Mouse (Mus musculus): ENCODE measurements around the gene Cyp2a12. TPM values are rescaled to one million over a fixed set of nuclear protein-coding genes. Genes with fewer than 3 reads are reported as not detected.

The Cyp2a12 gene
- polyA plus RNA-seq, 1 experiment from 2014 or later, result not detected

GRCm38 (mm10) chr7:27081625-27082024 is 52.7 kb downstream of the Cyp2a12 start:
- Histone ChIP-seq H3K9ac (ENCODE audit: low read length) (no peak overlapping the region), H3K4me2 (ENCODE audit: low read depth, low read length) (no peak overlapping the region), H3K4me3 (ENCODE audit: low read length) (no peak overlapping the region), H3K36me3 (ENCODE audit: control insufficient read depth, insufficient read depth) (no peaks in the 10 kb centered on the region), H3K4me1 (ENCODE audit: control insufficient read depth, insufficient read depth, low read length) (no peaks in the 10 kb centered on the region), H3K9me3 (replicated peaks; ENCODE audit: control insufficient read depth, low read length) (no peaks in the 10 kb centered on the region), H3K27me3 (ENCODE audit: control insufficient read depth, insufficient read depth, low read length) (no peaks in the 10 kb centered on the region), H3K27ac (ENCODE audit: low read length) (no peak overlapping the region)
- ATAC-seq (replicated peaks; ENCODE audit: extremely low read depth, insufficient read depth, low FRiP score), result no peak
- 77% methylated on average over 2 of the region's 2 CpGs for WGBS

Other genes starting within 250 kb of the Cyp2a12 start
- gene Cyp2g1, start 220.2 kb upstream of the Cyp2a12 start, polyA plus RNA-seq (2015; fragmentation: Nextera tagmentation; extraction: Ambion mirVana), result 0.18 TPM in 1 of 2 replicates, not detected in the other
- 0.13 TPM in 1 of 2 replicates, not detected in the other for gene Cyp2a5, start 193.8 kb upstream of the Cyp2a12 start, polyA plus RNA-seq (2015; fragmentation: Nextera tagmentation; extraction: Ambion mirVana)
- gene Cyp2a22, start 89.7 kb upstream of the Cyp2a12 start, polyA plus RNA-seq (2015; fragmentation: Nextera tagmentation; extraction: Ambion mirVana), result not detected in 2 replicates
- gene Cyp2f2, start 90.8 kb downstream of the Cyp2a12 start, polyA plus RNA-seq (2015; fragmentation: Nextera tagmentation; extraction: Ambion mirVana), result 12.8 and 18.0 TPM in 2 replicates
- 0.08 TPM in 1 of 2 replicates, not detected in the other for gene Cyp2t4, start 124.6 kb downstream of the Cyp2a12 start, polyA plus RNA-seq (2015; fragmentation: Nextera tagmentation; extraction: Ambion mirVana)
- 48.4 and 55.3 TPM in 2 replicates for gene Egln2, start 137.7 kb downstream of the Cyp2a12 start, polyA plus RNA-seq (2015; fragmentation: Nextera tagmentation; extraction: Ambion mirVana)
- 48.1 and 51.0 TPM in 2 replicates for gene Rab4b, start 149.8 kb downstream of the Cyp2a12 start, polyA plus RNA-seq (2015; fragmentation: Nextera tagmentation; extraction: Ambion mirVana)
- not detected in 2 replicates for gene Gm21983, start 152.0 kb downstream of the Cyp2a12 start, polyA plus RNA-seq (2015; fragmentation: Nextera tagmentation; extraction: Ambion mirVana)
- gene Mia, start 152.1 kb downstream of the Cyp2a12 start, polyA plus RNA-seq (2015; fragmentation: Nextera tagmentation; extraction: Ambion mirVana), result 5.0 and 11.6 TPM in 2 replicates
- 2.4 and 2.6 TPM in 2 replicates for gene BC024978, start 166.7 kb downstream of the Cyp2a12 start, polyA plus RNA-seq (2015; fragmentation: Nextera tagmentation; extraction: Ambion mirVana)
- gene Snrpa, start 167.2 kb downstream of the Cyp2a12 start, polyA plus RNA-seq (2015; fragmentation: Nextera tagmentation; extraction: Ambion mirVana), result 146 and 165 TPM in 2 replicates
- gene Itpkc, start 199.6 kb downstream of the Cyp2a12 start, polyA plus RNA-seq (2015; fragmentation: Nextera tagmentation; extraction: Ambion mirVana), result 2.5 and 3.4 TPM in 2 replicates
- 15.3 and 15.9 TPM in 2 replicates for gene Coq8b, start 203.9 kb downstream of the Cyp2a12 start, polyA plus RNA-seq (2015; fragmentation: Nextera tagmentation; extraction: Ambion mirVana)
- gene Numbl, start 229.4 kb downstream of the Cyp2a12 start, polyA plus RNA-seq (2015; fragmentation: Nextera tagmentation; extraction: Ambion mirVana), result 8.7 and 10.2 TPM in 2 replicates

All from heart, embryonic 16.5 days (tissue).